Mouse (Mus musculus) ES-Bruce4 (cell line): ENCODE results near the gene Mgst2. TPM values are rescaled to one million over a fixed set of nuclear protein-coding genes. Genes with fewer than 3 reads are reported as not detected.

Experiments used
- H3K27ac ChIP-seq: 2 replicates; pipeline ENCODE4 v1.5.1; 2012; ENCODE audit warnings: low read length, inconsistent platforms; ENCODE audit not compliant: insufficient read depth
- H3K27me3 ChIP-seq: 2 replicates; pipeline ENCODE4 v1.6.1; 2012; ENCODE audit warnings: mild to moderate bottlenecking, low read length, inconsistent platforms; ENCODE audit not compliant: control insufficient read depth, poor library complexity, insufficient read depth, severe bottlenecking
- H3K36me3 ChIP-seq: 2 replicates; pipeline ENCODE4 v1.6.1; 2012; ENCODE audit warnings: inconsistent platforms, mild to moderate bottlenecking, low read length, moderate library complexity; ENCODE audit not compliant: control insufficient read depth, poor library complexity, insufficient read depth, severe bottlenecking
- H3K4me1 ChIP-seq: one replicate; pipeline ENCODE4 v1.8.1; 2011; ENCODE audit warnings: low read length; ENCODE audit not compliant: control insufficient read depth, insufficient read depth
- H3K4me3 ChIP-seq: 2 replicates; pipeline ENCODE4 v1.5.1; 2011; ENCODE audit warnings: low read depth, mild to moderate bottlenecking, low read length
- H3K9ac ChIP-seq: 2 replicates; pipeline ENCODE4 v1.6.1; 2012; ENCODE audit warnings: low read depth, mild to moderate bottlenecking, inconsistent platforms; ENCODE audit not compliant: poor library complexity, severe bottlenecking
- H3K9me3 ChIP-seq: replicated peaks from 2 replicates; pipeline ENCODE4 v1.6.1; 2012; ENCODE audit warnings: mild to moderate bottlenecking, low read length, inconsistent platforms; ENCODE audit not compliant: control insufficient read depth, poor library complexity, insufficient read depth, severe bottlenecking
- CTCF ChIP-seq: IDR thresholded peaks from one replicate; pipeline ENCODE4 v1.8.1; 2011; ENCODE audit warnings: low read depth, low read length
- EP300 ChIP-seq: IDR thresholded peaks from 2 replicates; pipeline ENCODE4 v1.6.1; 2011; ENCODE audit warnings: low read depth, low read length; ENCODE audit not compliant: insufficient read depth
- POLR2A ChIP-seq: IDR thresholded peaks from one replicate; pipeline ENCODE4 v1.8.1; 2011; ENCODE audit warnings: low read length; ENCODE audit not compliant: insufficient read depth
- polyA plus RNA-seq: library from polyadenylated mRNA; stranded (reverse); fragments of >200 nt; gene quantifications from 2 replicates; pipeline ENCODE4 v1.2.4, GENCODE M21; 2011; ENCODE audit warnings: low read depth; ENCODE audit not compliant: missing spikeins, insufficient read depth, insufficient read length

Gene Mgst2
- polyA plus RNA-seq, 1 experiment, result 1.3 TPM

- TF ChIP-seq EP300, result no peak
- no peak for TF ChIP-seq POLR2A
- no peak for TF ChIP-seq CTCF
- Histone ChIP-seq H3K27ac (no peak overlapping the region), H3K36me3 (no peaks in the 10 kb centered on the region), H3K9ac (no peak overlapping the region), H3K4me3 (no peak overlapping the region), H3K4me1 (peaks cover 3% of the 10 kb centered on the region), H3K27me3 (no peaks in the 10 kb centered on the region; the same call in 1 of the 2 replicates), H3K9me3 (no peaks in the 10 kb centered on the region)
Observed at GRCm38 (mm10) chr3:51697931-51698330, 37.8 kb downstream of the Mgst2 start.

GRCm38 (mm10) chr3:51700123-51700522, 40.0 kb downstream of the Mgst2 start:
- Histone ChIP-seq H3K9ac (no peak overlapping the region), H3K27me3 (no peaks in the 10 kb centered on the region; the same call in 1 of the 2 replicates), H3K36me3 (no peaks in the 10 kb centered on the region), H3K27ac (no peak overlapping the region), H3K9me3 (no peaks in the 10 kb centered on the region), H3K4me3 (no peak overlapping the region), H3K4me1 (no peaks in the 10 kb centered on the region)
- TF ChIP-seq POLR2A (no peak), EP300 (no peak), CTCF (no peak)

DNA sequence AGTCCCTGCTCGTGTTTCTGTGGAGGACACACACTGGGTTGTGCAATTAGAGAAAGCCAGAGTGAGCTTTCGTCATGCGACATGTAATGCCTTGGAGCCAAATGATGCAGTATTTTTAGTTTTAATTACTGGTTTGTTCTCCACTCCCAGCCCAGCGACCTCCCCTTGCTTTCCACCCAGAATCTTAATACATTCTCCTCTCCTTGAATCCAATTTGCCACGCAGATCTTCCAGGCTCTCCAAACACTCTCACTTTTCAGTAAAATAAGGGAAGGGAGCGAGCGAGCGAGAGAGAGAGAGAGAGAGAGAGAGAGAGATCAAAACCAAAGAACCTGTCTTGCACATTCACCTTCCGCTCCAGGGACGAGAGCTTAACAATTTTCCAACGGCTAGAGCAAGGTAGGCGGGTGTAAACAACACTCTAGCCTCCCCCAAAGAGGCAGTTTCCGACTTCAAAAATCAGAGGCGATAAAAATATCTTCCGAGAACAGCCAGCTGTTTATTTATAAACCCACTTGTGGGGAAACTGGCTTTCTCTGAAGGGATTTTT, 40.6 kb downstream of the Mgst2 start:
- TF ChIP-seq EP300, result no peak
- no peak for TF ChIP-seq CTCF
- TF ChIP-seq POLR2A, result no peak
- Histone ChIP-seq H3K36me3 (no peaks in the 10 kb centered on the region), H3K9ac (no peak overlapping the region), H3K9me3 (no peaks in the 10 kb centered on the region), H3K27ac (no peak overlapping the region), H3K27me3 (no peaks in the 10 kb centered on the region; the same call in 1 of the 2 replicates), H3K4me1 (no peaks in the 10 kb centered on the region), H3K4me3 (no peak overlapping the region)

GRCm38 (mm10) chr3:51701281-51701751, 41.2 kb downstream of the Mgst2 start:
- no peak; the same call in 1 of the 2 replicates for TF ChIP-seq EP300
- no peak for TF ChIP-seq POLR2A
- peak; percentile 67 for TF ChIP-seq CTCF
- Histone ChIP-seq H3K27ac (no peak overlapping the region), H3K9me3 (no peaks in the 10 kb centered on the region), H3K36me3 (no peaks in the 10 kb centered on the region), H3K27me3 (no peaks in the 10 kb centered on the region; the same call in 1 of the 2 replicates), H3K9ac (no peak overlapping the region), H3K4me1 (no peaks in the 10 kb centered on the region), H3K4me3 (peak overlapping the region; percentile 30)

GRCm38 (mm10) chr3:51701950-51702349, 41.8 kb downstream of the Mgst2 start:
- Histone ChIP-seq H3K27me3 (no peaks in the 10 kb centered on the region; the same call in 1 of the 2 replicates), H3K4me3 (no peak overlapping the region), H3K9me3 (no peaks in the 10 kb centered on the region), H3K9ac (no peak overlapping the region), H3K36me3 (no peaks in the 10 kb centered on the region), H3K4me1 (no peaks in the 10 kb centered on the region), H3K27ac (no peak overlapping the region)
- TF ChIP-seq CTCF (no peak), EP300 (no peak), POLR2A (no peak)

- Histone ChIP-seq H3K9me3 (no peaks in the 10 kb centered on the region), H3K4me1 (no peaks in the 10 kb centered on the region), H3K36me3 (no peaks in the 10 kb centered on the region), H3K27ac (no peak overlapping the region), H3K27me3 (no peaks in the 10 kb centered on the region; the same call in 1 of the 2 replicates), H3K4me3 (no peak overlapping the region), H3K9ac (no peak overlapping the region)
- TF ChIP-seq EP300, result no peak
- no peak for TF ChIP-seq CTCF
- TF ChIP-seq POLR2A, result no peak
Observed at GRCm38 (mm10) chr3:51702701-51703286, 42.6 kb downstream of the Mgst2 start.
